Mouse (Mus musculus) CH12F3 (cell line): ENCODE results near the gene Acaca.
"Not testable (repeated sequence)": the region's sequence is repeated elsewhere in the genome, so short reads cannot be mapped to it uniquely, and the experiment has no call there.

Source experiments
- in situ Hi-C: fragments of 300-500 bp; cut with MboI; formaldehyde crosslinking; loops from 2 replicates; pipeline ENCODE4 v1.14.3; 2020; ENCODE audit warnings: low sequenced_read_pairs

Gene Acaca

GRCm38 (mm10) chr11:84376510-84377365 is 247.3 kb downstream of the Acaca start:
- in situ Hi-C loops, result no loop called here

GRCm38 (mm10) chr11:84382450-84382849 is 253.0 kb downstream of the Acaca start:
- in situ Hi-C loops, result no loop called here

GRCm38 (mm10) chr11:84383891-84384290 is 254.4 kb downstream of the Acaca start:
- in situ Hi-C loops, result no loop called here

- in situ Hi-C loops, result no loop called here
Observed at GRCm38 (mm10) chr11:84389332-84389731, 259.9 kb downstream of the Acaca start.

GRCm38 (mm10) chr11:84391126-84391525 is 261.7 kb downstream of the Acaca start:
- in situ Hi-C loops, result no loop called here

GRCm38 (mm10) chr11:84392066-84392465 is 262.6 kb downstream of the Acaca start:
- in situ Hi-C loops, result not testable (repeated sequence)

GRCm38 (mm10) chr11:84393571-84393970 is 264.1 kb downstream of the Acaca start:
- in situ Hi-C loops, result no loop called here

- in situ Hi-C loops, result no loop called here
Observed at GRCm38 (mm10) chr11:84395010-84395409, 265.5 kb downstream of the Acaca start.

GRCm38 (mm10) chr11:84406733-84407132 is 277.3 kb downstream of the Acaca start:
- in situ Hi-C loops, result no loop called here

GRCm38 (mm10) chr11:84410383-84410782 is 280.9 kb downstream of the Acaca start:
- in situ Hi-C loops, result no loop called here

GRCm38 (mm10) chr11:84410879-84411641 is 281.6 kb downstream of the Acaca start:
- in situ Hi-C loops, result no loop called here

- in situ Hi-C loops, result no loop called here
Observed at GRCm38 (mm10) chr11:84411642-84412018, 282.2 kb downstream of the Acaca start.

GRCm38 (mm10) chr11:84412201-84412934 is 282.9 kb downstream of the Acaca start:
- in situ Hi-C loops, result no loop called here

GRCm38 (mm10) chr11:84413111-84413510 is 283.6 kb downstream of the Acaca start:
- in situ Hi-C loops, result no loop called here

GRCm38 (mm10) chr11:84420779-84421178 is 291.3 kb downstream of the Acaca start:
- in situ Hi-C loops, result loop anchor here (10.0 kb wide), 1 partner anchor 374 kb away; no protein-coding TSS in a partner anchor

GRCm38 (mm10) chr11:84425736-84426632 is 296.5 kb downstream of the Acaca start:
- in situ Hi-C loops, result loop anchor here (10.0 kb wide), 1 partner anchor 369 kb away; no protein-coding TSS in a partner anchor

GRCm38 (mm10) chr11:84426633-84426998 is 297.1 kb downstream of the Acaca start:
- in situ Hi-C loops, result loop anchor here (10.0 kb wide), 1 partner anchor 368 kb away; no protein-coding TSS in a partner anchor

GRCm38 (mm10) chr11:84429581-84429980 is 300.1 kb downstream of the Acaca start:
- in situ Hi-C loops, result loop anchor here (10.0 kb wide), 1 partner anchor 365 kb away; no protein-coding TSS in a partner anchor

- in situ Hi-C loops, result no loop called here
Observed at GRCm38 (mm10) chr11:84430336-84430735, 300.9 kb downstream of the Acaca start.

GRCm38 (mm10) chr11:84434879-84435278 is 305.4 kb downstream of the Acaca start:
- in situ Hi-C loops, result no loop called here
